Mouse (Mus musculus) fat pad, adult 2 months (tissue): ENCODE data around the gene Rras.
A peak's percentile ranks its signal among the peaks of the same experiment; 100 is the strongest.

Source experiments
- DNase-seq: peaks from one replicate; pipeline ENCODE4 v3.0.0-alpha.2; 2011; ENCODE audit warnings: low read depth, low spot score; ENCODE audit errors: extremely low read depth

Rras gene

GRCm38 (mm10) chr7:45052181-45052861, 34.6 kb downstream of the Rras start:
- DNase-seq = no peak

DNA sequence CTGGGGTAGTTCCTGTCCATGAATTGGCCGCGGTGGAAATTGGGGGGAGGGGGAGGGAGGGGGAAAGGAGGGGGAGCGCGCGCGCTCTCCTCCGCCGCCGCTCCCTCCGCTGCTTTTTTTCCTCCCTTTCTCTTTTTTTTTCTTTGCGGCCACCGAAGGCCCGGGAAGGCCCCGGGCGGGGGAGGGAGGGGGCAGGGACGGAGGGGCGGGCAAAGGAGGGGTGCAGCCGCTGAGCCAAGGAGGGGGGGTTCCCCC, 35.0 kb downstream of the Rras start, which contains the start of gene Prr12:
Prr12 (minus strand) TSS at position 20 of the 255 bp plus-strand sequence.
- no peak for DNase-seq

- no peak for DNase-seq
These were observed 35.6 kb downstream of the Rras start for GRCm38 (mm10) chr7:45053117-45053930.

- peak; percentile 97 for DNase-seq
These were observed 36.3 kb downstream of the Rras start for GRCm38 (mm10) chr7:45053931-45054510.

GRCm38 (mm10) chr7:45056329-45056971, 38.7 kb downstream of the Rras start:
- DNase-seq = no peak

- DNase-seq = no peak
These were observed 39.2 kb downstream of the Rras start for GRCm38 (mm10) chr7:45056972-45057348.

DNA sequence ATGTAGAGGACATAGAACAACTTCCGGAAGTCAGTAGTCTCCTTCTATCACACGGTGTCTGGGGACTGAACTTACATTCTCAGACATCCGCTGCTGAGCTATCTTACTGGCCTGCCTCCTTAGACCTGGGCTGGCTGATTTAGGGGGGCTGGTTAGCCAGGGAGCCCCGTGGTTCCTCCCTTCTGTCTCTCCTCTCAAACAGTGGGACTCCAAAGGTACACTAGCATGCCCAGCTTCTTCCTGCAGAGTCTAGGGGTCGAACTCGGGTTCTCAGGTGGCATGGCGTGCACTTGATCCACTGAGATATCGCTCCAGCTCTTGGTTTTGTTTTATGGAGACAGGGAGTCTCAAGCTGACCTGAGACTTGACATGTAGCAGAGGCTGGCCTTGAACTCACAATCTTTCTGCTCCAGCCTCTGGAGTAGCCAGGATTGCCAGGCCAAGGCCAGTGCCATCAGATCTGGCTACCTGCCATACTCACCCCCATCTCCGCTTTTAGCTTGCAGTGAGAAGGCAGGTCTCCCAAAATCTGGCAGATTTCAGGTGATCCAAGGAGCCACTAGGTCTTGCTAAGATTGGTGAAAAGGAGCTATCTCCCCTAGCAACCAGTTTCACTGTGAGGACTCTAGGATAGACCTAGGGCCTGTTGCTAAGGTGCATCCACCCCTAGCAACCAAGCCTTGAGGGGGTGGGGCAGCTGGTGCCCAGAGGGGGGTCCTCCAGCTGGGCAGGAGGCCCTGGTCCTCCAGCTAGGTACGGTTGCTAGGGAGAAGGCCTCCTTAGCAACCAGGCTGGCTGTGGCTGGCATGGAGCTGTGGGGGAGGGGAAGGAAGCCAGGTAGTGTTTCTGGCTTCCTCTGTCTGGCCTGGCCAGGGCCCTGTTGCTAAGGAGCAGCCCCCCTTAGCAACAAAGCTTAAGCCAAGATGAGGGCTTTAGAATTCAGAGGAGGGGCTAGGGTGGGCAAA, 41.1 kb downstream of the Rras start:
- DNase-seq = no peak

GRCm38 (mm10) chr7:45060632-45061122, 42.9 kb downstream of the Rras start:
- no peak for DNase-seq

- DNase-seq = no peak
These were observed 43.8 kb downstream of the Rras start for GRCm38 (mm10) chr7:45061532-45062075.

DNA sequence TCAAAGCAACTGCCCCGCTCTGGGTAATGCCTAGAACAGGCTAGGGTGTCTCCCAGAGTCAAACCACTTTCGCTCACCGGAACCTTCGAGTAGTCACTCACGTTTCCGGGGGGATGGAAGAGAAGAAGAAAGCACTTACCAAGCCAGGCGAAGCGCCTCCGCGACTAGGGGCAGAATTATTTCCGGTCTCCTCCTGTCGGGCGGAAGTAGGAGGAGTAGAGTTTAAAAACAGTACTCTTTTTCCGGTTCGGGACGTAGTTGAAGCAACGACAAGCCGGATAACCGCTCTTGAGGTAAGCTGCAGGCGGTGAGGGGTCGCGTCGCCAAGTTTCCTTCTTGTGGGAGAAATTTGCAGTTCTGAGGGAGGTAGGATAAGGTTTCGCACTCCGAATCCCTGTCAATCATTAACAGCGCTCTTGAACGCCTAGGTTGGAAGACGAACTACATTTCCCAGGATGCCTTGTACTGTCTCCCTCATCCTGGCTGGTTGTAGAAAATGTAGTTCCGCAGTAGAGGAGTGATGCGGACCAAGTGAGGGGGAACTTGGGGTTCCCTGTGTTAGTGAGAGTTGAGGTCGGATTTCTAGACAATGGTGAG, 44.6 kb downstream of the Rras start, which contains the start of the genes Nosip and Prrg2:
Nosip (plus strand) TSS at position 191 of the 597 bp plus-strand sequence.
Prrg2 (minus strand) TSS at position 439 of the 597 bp plus-strand sequence.
- peak; percentile 92 for DNase-seq

- no peak for DNase-seq
These were observed 49.6 kb downstream of the Rras start for GRCm38 (mm10) chr7:45067190-45067999.

DNA sequence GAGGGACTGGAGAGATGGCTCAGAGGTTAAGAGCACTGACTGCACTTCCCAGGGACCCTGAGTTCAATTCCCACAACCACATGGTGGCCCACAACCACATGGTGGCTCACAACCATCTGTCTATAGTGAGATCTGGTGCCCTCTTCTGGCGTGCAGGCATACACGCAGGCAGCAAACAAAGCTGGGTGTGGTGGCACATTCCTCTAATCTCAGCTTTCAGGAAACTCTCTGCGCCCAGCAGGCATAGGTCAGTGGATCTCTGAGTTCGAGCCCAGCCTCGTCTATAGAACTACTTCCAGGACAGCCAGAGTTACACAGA, 50.2 kb downstream of the Rras start:
- no peak for DNase-seq

GRCm38 (mm10) chr7:45069671-45070070, 51.9 kb downstream of the Rras start:
- no peak for DNase-seq
